Mouse (Mus musculus) midbrain, embryonic 12.5 days (tissue): Measurements from ENCODE around the gene Dnaaf5. TPM values are rescaled to one million over a fixed set of nuclear protein-coding genes. Genes with fewer than 3 reads are reported as not detected.

ENCODE experiments used
- ATAC-seq: fragments of 200-750 bp; cut with Nextera tagmentation; 2 replicates; pipeline ENCODE4 v1.8.0; 2017; ENCODE audit warnings: low read depth, moderate TSS enrichment, moderate library complexity; ENCODE audit not compliant: low FRiP score
- H3K27ac ChIP-seq: fragments of 300-500 bp; sonication (generic); replicated peaks from 2 replicates; pipeline ENCODE4 v1.5.1; 2016; ENCODE audit warnings: mild to moderate bottlenecking
- H3K27me3 ChIP-seq: fragments of 300-500 bp; sonication (generic); 2 replicates; pipeline ENCODE4 v1.6.1; 2016; ENCODE audit warnings: mild to moderate bottlenecking
- H3K36me3 ChIP-seq: fragments of 300-500 bp; sonication (generic); 2 replicates; pipeline ENCODE4 v1.6.1; 2016
- H3K4me1 ChIP-seq: fragments of 300-500 bp; sonication (generic); 2 replicates; pipeline ENCODE4 v1.6.1; 2016
- H3K4me2 ChIP-seq: fragments of 300-500 bp; sonication (generic); replicated peaks from 2 replicates; pipeline ENCODE4 v1.6.1; 2016; ENCODE audit warnings: mild to moderate bottlenecking, moderate library complexity
- H3K4me3 ChIP-seq: fragments of 300-500 bp; sonication (generic); 2 replicates; pipeline ENCODE4 v1.5.1; 2016; ENCODE audit warnings: mild to moderate bottlenecking
- H3K9ac ChIP-seq: fragments of 300-500 bp; sonication (generic); replicated peaks from 2 replicates; pipeline ENCODE4 v1.6.1; 2016; ENCODE audit warnings: mild to moderate bottlenecking, moderate library complexity
- H3K9me3 ChIP-seq: fragments of 300-500 bp; sonication (generic); 2 replicates; pipeline ENCODE4 v1.6.1; 2016; ENCODE audit warnings: mild to moderate bottlenecking
- WGBS: fragments of 180-500 bp; shearing (Covaris S2); methylation state at CpG from one replicate; pipeline ENCODE4 v1.1.7; 2016; 5-methylcytosine and 5-hydroxymethylcytosine counted together
- polyA plus RNA-seq: library from polyadenylated mRNA; unstranded; fragments of >200 nt; fragmentation: Nextera tagmentation; extraction: Ambion mirVana; gene quantifications from 2 replicates; pipeline ENCODE4 v1.2.1, GENCODE M21; 2016

The Dnaaf5 gene
- polyA plus RNA-seq, 1 experiment from 2014 or later: 6.7 TPM

GRCm38 (mm10) chr5:139174556-139175547 lies 24.8 kb downstream of the Dnaaf5 start:
- no peak overlapping the region for H3K4me3 ChIP-seq
- ATAC-seq: no peak
- 52% methylated on average over 10 of the region's 10 CpGs for WGBS
- H3K36me3 ChIP-seq: peaks cover 78% of the 10 kb centered on the region
- peak overlapping the region; percentile 42; the same call in 1 of the 2 replicates for H3K27ac ChIP-seq
- H3K9me3 ChIP-seq: no peaks in the 10 kb centered on the region
- no peaks in the 10 kb centered on the region for H3K27me3 ChIP-seq
- H3K4me2 ChIP-seq: no peak overlapping the region
- no peaks in the 10 kb centered on the region for H3K4me1 ChIP-seq
- H3K9ac ChIP-seq: no peak overlapping the region

GRCm38 (mm10) chr5:139178895-139179631 lies 29.0 kb downstream of the Dnaaf5 start:
- H3K36me3 ChIP-seq: peaks cover 83% of the 10 kb centered on the region
- H3K4me2 ChIP-seq: no peak overlapping the region
- H3K4me3 ChIP-seq: no peak overlapping the region

GRCm38 (mm10) chr5:139183131-139183530 lies 33.1 kb downstream of the Dnaaf5 start:
- peaks cover 90% of the 10 kb centered on the region for H3K36me3 ChIP-seq

More at GRCm38 (mm10) chr5:139178895-139179631, 29.0 kb downstream of the Dnaaf5 start:
- H3K27ac ChIP-seq: no peak overlapping the region
- no peak for ATAC-seq
- no peaks in the 10 kb centered on the region for H3K27me3 ChIP-seq
- H3K9ac ChIP-seq: no peak overlapping the region
- no peaks in the 10 kb centered on the region for H3K4me1 ChIP-seq
- no peaks in the 10 kb centered on the region for H3K9me3 ChIP-seq
- 30% methylated on average over 11 of the region's 11 CpGs for WGBS

GRCm38 (mm10) chr5:139183601-139184000 lies 33.6 kb downstream of the Dnaaf5 start:
- Histone ChIP-seq H3K4me3 (no peak overlapping the region), H3K9me3 (no peaks in the 10 kb centered on the region), H3K9ac (no peak overlapping the region), H3K27ac (no peak overlapping the region), H3K4me2 (no peak overlapping the region), H3K27me3 (no peaks in the 10 kb centered on the region), H3K4me1 (no peaks in the 10 kb centered on the region), H3K36me3 (peaks cover 89% of the 10 kb centered on the region)
- 92% methylated on average over 9 of the region's 9 CpGs for WGBS
- ATAC-seq: no peak

More at GRCm38 (mm10) chr5:139183131-139183530, 33.1 kb downstream of the Dnaaf5 start:
- no peaks in the 10 kb centered on the region for H3K27me3 ChIP-seq
- 90% methylated on average over 2 of the region's 2 CpGs for WGBS
- H3K27ac ChIP-seq: no peak overlapping the region
- H3K4me3 ChIP-seq: no peak overlapping the region
- no peak for ATAC-seq
- H3K4me1 ChIP-seq: no peaks in the 10 kb centered on the region
- no peak overlapping the region for H3K9ac ChIP-seq
- no peaks in the 10 kb centered on the region for H3K9me3 ChIP-seq
- no peak overlapping the region for H3K4me2 ChIP-seq

GRCm38 (mm10) chr5:139184897-139185296 lies 34.9 kb downstream of the Dnaaf5 start:
- Histone ChIP-seq H3K9me3 (no peaks in the 10 kb centered on the region), H3K4me2 (no peak overlapping the region), H3K4me3 (no peak overlapping the region), H3K27me3 (no peaks in the 10 kb centered on the region), H3K27ac (no peak overlapping the region), H3K9ac (no peak overlapping the region), H3K36me3 (peaks cover 81% of the 10 kb centered on the region), H3K4me1 (no peaks in the 10 kb centered on the region)
- ATAC-seq: no peak
- 88% methylated on average over 2 of the region's 4 CpGs for WGBS

GRCm38 (mm10) chr5:139189726-139190125 lies 39.7 kb downstream of the Dnaaf5 start:
- Histone ChIP-seq H3K4me2 (no peak overlapping the region), H3K27ac (no peak overlapping the region), H3K27me3 (no peaks in the 10 kb centered on the region), H3K36me3 (peaks cover 33% of the 10 kb centered on the region), H3K9ac (no peak overlapping the region), H3K9me3 (no peaks in the 10 kb centered on the region), H3K4me1 (no peaks in the 10 kb centered on the region), H3K4me3 (no peak overlapping the region)
- no peak for ATAC-seq
- 98% methylated on average over 5 of the region's 5 CpGs for WGBS

- H3K4me1 ChIP-seq: no peaks in the 10 kb centered on the region
- no peak for ATAC-seq
- 84% methylated on average over 5 of the region's 5 CpGs for WGBS
Observed at GRCm38 (mm10) chr5:139190958-139191357, 40.9 kb downstream of the Dnaaf5 start.

GRCm38 (mm10) chr5:139198779-139199178 lies 48.8 kb downstream of the Dnaaf5 start:
- H3K27ac ChIP-seq: no peak overlapping the region
- WGBS: 82% methylated on average over 3 of the region's 3 CpGs
- ATAC-seq: no peak

More at GRCm38 (mm10) chr5:139190958-139191357, 40.9 kb downstream of the Dnaaf5 start:
- H3K9ac ChIP-seq: no peak overlapping the region
- no peaks in the 10 kb centered on the region for H3K9me3 ChIP-seq
- no peaks in the 10 kb centered on the region for H3K27me3 ChIP-seq
- no peak overlapping the region for H3K27ac ChIP-seq
- H3K4me3 ChIP-seq: no peak overlapping the region
- H3K4me2 ChIP-seq: no peak overlapping the region
- peaks cover 21% of the 10 kb centered on the region for H3K36me3 ChIP-seq

GRCm38 (mm10) chr5:139199636-139199994 lies 49.6 kb downstream of the Dnaaf5 start:
- Histone ChIP-seq H3K27ac (peak overlapping the region; percentile 78; the same call in 1 of the 2 replicates), H3K4me2 (peak overlapping the region; percentile 89), H3K9me3 (no peaks in the 10 kb centered on the region), H3K9ac (0 out of 2 replicates have a peak overlapping the region, but pooled peaks have one; percentile 86), H3K4me1 (peaks cover 25% of the 10 kb centered on the region), H3K27me3 (no peaks in the 10 kb centered on the region), H3K4me3 (peak overlapping the region; percentile 89), H3K36me3 (0 out of 2 replicates have a peak, but pooled peaks cover 3% of the 10 kb centered on the region)
- ATAC-seq: no peak
- WGBS: 40% methylated on average over 2 of the region's 2 CpGs

More at GRCm38 (mm10) chr5:139198779-139199178, 48.8 kb downstream of the Dnaaf5 start:
- 0 out of 2 replicates have a peak, but pooled peaks cover 3% of the 10 kb centered on the region for H3K36me3 ChIP-seq
- H3K9ac ChIP-seq: no peak overlapping the region
- H3K4me3 ChIP-seq: no peak overlapping the region
- H3K4me1 ChIP-seq: peaks cover 25% of the 10 kb centered on the region
- no peaks in the 10 kb centered on the region for H3K27me3 ChIP-seq
- H3K4me2 ChIP-seq: no peak overlapping the region
- H3K9me3 ChIP-seq: no peaks in the 10 kb centered on the region

GRCm38 (mm10) chr5:139199995-139200769 lies 50.2 kb downstream of the Dnaaf5 start, which contains the start of gene Sun1:
Gene Sun1, plus strand, starts transcription at chr5:139200637.
- Histone ChIP-seq H3K4me3 (peak within 1 kb of the TSS; percentile 89), H3K27me3 (no peaks in the 10 kb centered on the region), H3K27ac (peak within 1 kb of the TSS; percentile 78), H3K9me3 (no peaks in the 10 kb centered on the region), H3K4me1 (peaks cover 25% of the 10 kb centered on the region), H3K4me2 (peak within 1 kb of the TSS; percentile 89), H3K9ac (peak within 1 kb of the TSS; percentile 86), H3K36me3 (0 out of 2 replicates have a peak, but pooled peaks cover 3% of the 10 kb centered on the region)
- peak; percentile 99 for ATAC-seq
- WGBS: 2% methylated on average over 51 of the region's 64 CpGs
